Mouse (Mus musculus) hindbrain, embryonic 10.5 days (tissue): ENCODE results near the gene Rai14. TPM values are rescaled to one million over a fixed set of nuclear protein-coding genes. Genes with fewer than 3 reads are reported as not detected.
A peak's percentile ranks its signal among the peaks of the same experiment; 100 is the strongest.

Experiments
- DNase-seq: peaks from one replicate; pipeline ENCODE4 v3.0.0-alpha.2; 2017; ENCODE audit warnings: low spot score
- H3K27ac ChIP-seq: fragments of 300-500 bp; sonication (generic); 2 replicates; pipeline ENCODE4 v1.5.1; 2016; ENCODE audit warnings: mild to moderate bottlenecking, moderate library complexity
- H3K27me3 ChIP-seq: fragments of 300-500 bp; sonication (generic); 2 replicates; pipeline ENCODE4 v1.6.1; 2016; ENCODE audit warnings: mild to moderate bottlenecking; ENCODE audit not compliant: poor library complexity, insufficient read depth, severe bottlenecking
- H3K36me3 ChIP-seq: fragments of 300-500 bp; sonication (generic); 2 replicates; pipeline ENCODE4 v1.6.1; 2016; ENCODE audit warnings: mild to moderate bottlenecking, moderate library complexity
- H3K4me1 ChIP-seq: fragments of 300-500 bp; sonication (generic); replicated peaks from 2 replicates; pipeline ENCODE4 v1.6.1; 2016; ENCODE audit warnings: mild to moderate bottlenecking
- H3K4me3 ChIP-seq: fragments of 300-500 bp; sonication (generic); 2 replicates; pipeline ENCODE4 v1.5.1; 2016; ENCODE audit warnings: mild to moderate bottlenecking, moderate library complexity
- H3K9me3 ChIP-seq: fragments of 300-500 bp; sonication (generic); 2 replicates; pipeline ENCODE4 v1.6.1; 2016; ENCODE audit warnings: mild to moderate bottlenecking, moderate library complexity
- WGBS: fragments of 180-500 bp; shearing (Covaris S2); methylation state at CpG from one replicate; pipeline ENCODE4 v1.1.7; 2016; 5-methylcytosine and 5-hydroxymethylcytosine counted together
- polyA plus RNA-seq: library from polyadenylated mRNA; unstranded; fragments of >200 nt; fragmentation: Nextera tagmentation; extraction: Ambion mirVana; gene quantifications from 2 replicates; pipeline ENCODE4 v1.2.1, GENCODE M21; 2016

Gene Rai14
- polyA plus RNA-seq, 1 experiment from 2014 or later: 72.2 TPM

DNA sequence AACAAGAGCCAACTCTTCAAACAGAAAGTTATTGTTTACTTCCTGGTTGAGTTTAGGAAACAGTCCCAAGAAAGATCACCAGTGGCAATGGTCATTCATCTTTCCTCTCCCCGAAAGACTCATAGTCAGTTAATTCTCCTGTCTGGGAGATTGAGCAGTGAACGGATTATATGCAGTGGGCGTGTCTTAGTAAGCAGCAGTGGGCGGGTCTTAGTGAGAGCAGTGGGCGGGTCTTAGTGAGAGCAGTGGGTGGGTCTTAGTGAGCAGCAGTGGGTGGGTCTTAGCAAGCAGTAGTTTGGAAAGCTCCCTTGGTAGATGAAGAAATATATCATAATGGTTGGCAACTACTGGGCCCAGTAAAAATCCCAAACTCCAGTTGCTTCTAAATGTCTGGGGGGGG, 38.6 kb downstream of the Rai14 start:
- Histone ChIP-seq H3K4me3 (no peak overlapping the region), H3K27ac (no peak overlapping the region), H3K36me3 (peaks cover 48% of the 10 kb centered on the region), H3K9me3 (no peaks in the 10 kb centered on the region), H3K27me3 (no peaks in the 10 kb centered on the region), H3K4me1 (peaks cover 22% of the 10 kb centered on the region)
- 88% methylated on average over 5 of the region's 5 CpGs for WGBS
- no peak for DNase-seq

DNA sequence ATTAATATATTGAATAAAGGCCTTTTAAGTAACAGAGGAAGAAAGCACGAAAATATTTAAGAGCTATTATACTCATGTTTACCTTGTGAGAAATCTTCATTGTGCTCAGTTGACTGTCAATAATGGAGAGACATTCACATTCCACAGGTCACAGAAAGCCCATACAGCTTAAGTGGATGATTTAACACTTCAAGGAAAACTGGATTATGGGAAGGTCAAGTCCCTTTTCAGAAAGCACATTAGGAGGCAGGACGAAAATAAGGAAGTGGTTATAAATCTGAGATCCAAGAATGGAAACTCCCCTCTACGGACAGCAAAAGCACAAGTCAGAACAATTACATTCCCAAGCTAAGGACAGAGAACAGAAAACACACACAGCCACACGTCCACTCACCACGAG, 41.5 kb downstream of the Rai14 start:
- 86% methylated on average over 5 of the region's 5 CpGs for WGBS

DNA sequence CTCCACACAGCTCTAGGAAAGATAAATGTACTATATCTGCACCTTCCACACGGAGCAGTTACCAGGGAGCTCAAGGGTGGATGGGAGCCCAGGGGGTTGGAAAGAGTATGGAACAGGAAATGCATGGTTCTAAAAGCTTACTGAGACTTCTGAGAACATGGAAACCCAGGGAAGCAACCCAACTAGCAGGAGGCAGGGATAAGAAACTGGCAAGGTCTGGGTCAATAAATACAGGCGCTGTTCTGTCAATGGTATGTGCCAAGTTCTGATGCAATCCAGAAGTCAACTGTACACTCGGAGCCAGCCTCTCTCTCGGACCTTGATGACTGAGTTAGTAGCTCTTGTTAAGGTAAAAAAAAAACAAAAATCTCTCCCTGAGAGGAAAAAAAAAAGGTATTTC, 42.6 kb downstream of the Rai14 start:
- Histone ChIP-seq H3K4me1 (peaks cover 31% of the 10 kb centered on the region), H3K27me3 (no peaks in the 10 kb centered on the region), H3K9me3 (no peaks in the 10 kb centered on the region), H3K27ac (no peak overlapping the region), H3K36me3 (peaks cover 34% of the 10 kb centered on the region), H3K4me3 (no peak overlapping the region)
- 89% methylated on average over 4 of the region's 4 CpGs for WGBS
- no peak for DNase-seq

More for the DNA sequence above, 41.5 kb downstream of the Rai14 start:
- Histone ChIP-seq H3K27ac (no peak overlapping the region), H3K36me3 (peaks cover 34% of the 10 kb centered on the region), H3K4me3 (no peak overlapping the region), H3K9me3 (no peaks in the 10 kb centered on the region), H3K27me3 (no peaks in the 10 kb centered on the region), H3K4me1 (peaks cover 31% of the 10 kb centered on the region)
- no peak for DNase-seq

DNA sequence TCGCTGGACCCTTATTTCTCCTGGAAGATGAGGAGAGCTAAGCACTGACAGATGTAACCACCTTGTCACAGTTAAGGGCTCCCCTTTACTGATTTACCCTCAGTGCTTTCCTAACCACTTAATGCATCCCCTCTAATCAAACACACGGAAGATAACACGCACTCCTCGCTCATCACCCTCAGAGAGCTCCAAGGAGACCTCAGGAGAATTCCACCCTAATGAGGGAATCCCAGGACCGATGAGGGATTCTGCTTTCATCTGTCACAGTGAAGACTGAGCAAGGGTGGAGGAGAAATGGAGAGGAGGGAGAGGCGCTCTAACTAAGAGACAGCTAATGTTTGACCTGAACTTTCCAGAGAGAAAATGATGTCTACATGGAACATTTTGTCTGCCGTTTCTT, 44.3 kb downstream of the Rai14 start:
- Histone ChIP-seq H3K36me3 (peaks cover 23% of the 10 kb centered on the region), H3K9me3 (no peaks in the 10 kb centered on the region), H3K27me3 (no peaks in the 10 kb centered on the region), H3K4me3 (no peak overlapping the region), H3K27ac (no peak overlapping the region), H3K4me1 (peaks cover 31% of the 10 kb centered on the region)
- DNase-seq: no peak
- 75% methylated on average over 7 of the region's 7 CpGs for WGBS

DNA sequence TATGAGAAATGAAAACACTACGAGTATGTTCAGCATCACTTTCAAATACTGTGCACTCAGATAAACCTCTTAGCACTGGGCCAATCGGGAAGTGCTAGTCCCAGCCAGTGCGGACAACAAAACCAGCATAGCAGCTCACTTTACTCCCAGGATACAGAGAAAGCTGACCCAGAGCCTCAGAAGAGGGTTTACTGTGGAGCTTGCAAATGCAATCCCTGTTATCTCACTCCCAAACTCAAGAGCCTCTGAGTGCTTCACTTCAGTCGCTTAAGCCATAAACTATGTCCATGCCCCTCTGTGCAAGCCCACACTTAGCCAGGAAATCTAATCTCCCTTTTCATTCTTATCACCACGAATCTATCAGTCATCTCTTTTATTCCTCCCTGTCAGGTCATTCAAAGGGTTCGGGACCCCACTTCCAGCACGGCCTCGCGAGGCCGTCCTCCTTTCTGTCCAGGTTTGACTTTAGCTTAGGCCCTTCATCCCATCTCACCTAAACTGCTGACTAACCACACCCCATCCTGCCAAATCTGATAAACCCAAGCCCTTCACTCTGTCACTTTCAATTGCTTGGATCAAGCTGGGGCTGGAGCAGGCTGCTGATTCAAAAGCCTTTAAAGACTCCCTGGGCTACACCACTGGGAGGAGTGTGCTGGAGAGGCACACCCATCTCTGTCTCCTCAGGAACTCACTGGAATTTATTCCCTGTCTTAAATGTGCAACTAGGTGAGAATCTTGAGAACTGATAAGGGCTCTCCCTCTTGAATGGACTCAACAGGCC, 46.1 kb downstream of the Rai14 start:
- Histone ChIP-seq H3K27ac (no peak overlapping the region), H3K27me3 (no peaks in the 10 kb centered on the region), H3K4me1 (peaks cover 31% of the 10 kb centered on the region; the same call in 1 of the 2 replicates), H3K4me3 (no peak overlapping the region), H3K9me3 (no peaks in the 10 kb centered on the region), H3K36me3 (peaks cover 22% of the 10 kb centered on the region)
- 68% methylated on average over 10 of the region's 10 CpGs for WGBS
- no peak for DNase-seq

DNA sequence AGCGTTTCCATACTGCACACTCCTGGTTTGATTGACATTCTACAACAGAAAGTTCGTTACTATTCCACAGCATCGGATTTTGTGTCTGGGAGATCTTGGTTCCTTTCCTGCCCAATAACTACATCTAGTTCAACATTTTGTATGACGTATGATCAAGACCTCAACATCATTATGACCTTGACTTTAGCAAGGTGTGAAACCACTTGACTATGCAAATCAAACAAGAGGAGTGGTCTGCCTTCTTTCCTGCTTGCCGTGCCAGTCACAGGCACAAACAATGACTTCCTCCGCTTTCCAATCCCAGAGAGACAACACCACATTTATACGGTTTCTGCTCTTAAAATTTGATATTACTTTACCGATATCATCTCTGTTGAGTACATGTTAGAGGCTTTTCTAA, 48.6 kb downstream of the Rai14 start:
- H3K27ac ChIP-seq: no peak overlapping the region
- DNase-seq: no peak
- WGBS: 88% methylated on average over 8 of the region's 8 CpGs
- no peak overlapping the region for H3K4me3 ChIP-seq
- no peaks in the 10 kb centered on the region for H3K27me3 ChIP-seq
- peaks cover 36% of the 10 kb centered on the region for H3K4me1 ChIP-seq
- peaks cover 11% of the 10 kb centered on the region for H3K36me3 ChIP-seq
- no peaks in the 10 kb centered on the region for H3K9me3 ChIP-seq

DNA sequence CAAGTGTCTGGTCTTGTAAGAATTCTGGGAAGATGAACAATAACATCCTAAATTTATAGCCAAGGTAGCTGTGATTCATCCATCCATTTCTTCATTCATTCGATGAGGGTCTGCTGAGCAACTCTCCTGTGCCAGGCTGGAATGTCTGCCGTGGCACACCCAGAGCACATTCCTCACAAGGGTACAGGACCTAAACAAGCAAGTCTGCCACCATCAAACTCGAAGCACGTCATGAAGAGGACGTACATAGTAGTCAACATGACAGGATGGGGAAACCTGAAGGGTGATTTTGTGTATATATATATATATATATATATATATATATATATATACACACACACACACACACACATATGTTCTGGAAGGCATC, 49.9 kb downstream of the Rai14 start:
- Histone ChIP-seq H3K9me3 (no peaks in the 10 kb centered on the region), H3K27ac (no peak overlapping the region), H3K4me3 (no peak overlapping the region), H3K4me1 (peaks cover 35% of the 10 kb centered on the region), H3K27me3 (no peaks in the 10 kb centered on the region), H3K36me3 (peaks cover 18% of the 10 kb centered on the region)
- WGBS: 84% methylated on average over 5 of the region's 5 CpGs
- no peak for DNase-seq

DNA sequence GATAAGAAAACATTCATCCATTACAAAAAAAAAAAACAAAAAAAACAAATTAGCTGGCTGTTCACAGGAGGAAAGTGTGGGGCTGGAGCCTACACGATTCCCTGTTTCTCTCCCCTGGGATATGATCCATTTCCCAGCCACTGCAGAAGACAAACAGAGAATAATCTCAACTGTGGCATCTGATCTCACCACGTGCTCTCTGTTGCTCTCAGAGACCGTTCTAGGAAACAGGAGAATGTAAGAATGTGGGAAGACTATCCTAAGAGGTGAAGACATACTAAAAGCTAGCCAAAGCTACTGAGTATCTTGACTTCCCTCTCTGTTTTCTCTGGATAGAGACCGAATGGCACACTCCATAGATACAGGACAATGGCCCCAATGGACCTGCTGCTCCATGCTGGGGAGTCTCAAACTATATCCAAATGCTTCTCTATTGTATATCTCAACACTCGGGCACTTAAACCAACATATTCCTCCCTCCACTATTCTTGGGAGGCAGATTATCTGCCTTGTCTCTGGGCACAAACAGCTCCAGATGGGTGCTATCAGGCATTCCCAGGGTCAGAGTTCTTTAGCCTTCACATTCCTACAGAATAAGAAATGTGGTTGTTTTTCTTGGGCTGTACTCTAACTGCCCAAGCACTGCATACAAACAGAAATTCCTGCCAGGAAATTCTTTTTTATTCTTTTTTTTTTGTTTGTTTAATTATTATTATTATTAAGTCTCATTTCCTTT, 50.5 kb downstream of the Rai14 start:
- no peak for DNase-seq
- H3K4me1 ChIP-seq: peaks cover 32% of the 10 kb centered on the region
- H3K27me3 ChIP-seq: no peaks in the 10 kb centered on the region
- H3K9me3 ChIP-seq: no peaks in the 10 kb centered on the region
- no peak overlapping the region for H3K4me3 ChIP-seq
- peaks cover 24% of the 10 kb centered on the region for H3K36me3 ChIP-seq
- no peak overlapping the region for H3K27ac ChIP-seq
- WGBS: 69% methylated on average over 5 of the region's 5 CpGs

DNA sequence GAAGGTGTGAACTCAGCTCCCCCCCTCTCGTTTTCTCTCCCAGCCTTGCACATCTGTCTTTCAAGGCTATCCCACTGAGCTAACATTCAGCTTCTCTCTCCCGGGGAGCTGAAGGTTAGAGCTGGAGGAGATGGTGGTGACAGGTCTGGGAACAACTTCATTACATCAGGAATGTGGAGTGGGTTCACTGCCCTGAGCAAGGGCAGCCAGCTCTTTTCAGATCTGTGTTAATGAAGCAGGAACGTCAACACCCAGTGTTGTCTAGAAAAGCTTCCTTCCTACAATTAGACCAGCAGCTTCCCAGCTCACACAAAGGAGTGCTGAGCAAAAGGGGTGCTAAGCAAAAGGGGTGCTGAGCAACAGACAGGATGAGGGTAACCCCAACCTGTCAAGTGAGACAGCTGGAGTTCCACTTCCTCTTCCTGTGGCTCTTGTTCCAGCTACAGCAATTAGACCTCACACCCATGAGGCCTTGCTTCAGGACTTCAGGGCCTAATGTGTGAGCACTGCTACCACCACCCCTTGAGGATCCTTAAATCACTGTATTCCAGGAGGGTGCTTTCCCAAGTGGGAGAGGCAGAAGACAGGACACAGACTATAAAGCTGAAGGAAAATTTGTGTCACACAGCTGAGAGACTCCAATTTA, 52.3 kb downstream of the Rai14 start:
- H3K4me1 ChIP-seq: peaks cover 22% of the 10 kb centered on the region
- H3K36me3 ChIP-seq: peaks cover 36% of the 10 kb centered on the region
- no peak overlapping the region for H3K27ac ChIP-seq
- WGBS: 41% methylated on average over 3 of the region's 3 CpGs
- H3K27me3 ChIP-seq: no peaks in the 10 kb centered on the region
- no peak for DNase-seq
- no peaks in the 10 kb centered on the region for H3K9me3 ChIP-seq
- H3K4me3 ChIP-seq: no peak overlapping the region

DNA sequence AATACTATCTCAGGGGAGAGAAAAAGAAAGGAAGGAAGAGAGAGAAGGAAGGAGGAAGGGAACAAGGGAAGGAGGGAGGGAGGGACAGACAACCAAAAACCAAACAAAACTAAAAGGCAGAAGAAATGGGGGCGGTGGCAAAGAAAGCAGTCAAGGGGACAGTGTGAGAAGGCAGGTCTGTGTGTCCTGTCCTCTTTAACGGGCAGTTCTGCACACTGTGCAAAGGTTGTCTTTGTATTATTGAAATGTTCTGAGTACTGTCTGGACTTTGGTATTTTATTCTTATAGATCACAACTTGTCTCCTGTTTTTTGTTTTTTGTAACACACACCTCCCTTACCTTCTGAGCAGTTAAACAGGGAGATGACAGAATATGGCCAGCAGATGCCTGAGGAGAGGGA, 55.6 kb downstream of the Rai14 start:
- DNase-seq: no peak
- no peaks in the 10 kb centered on the region for H3K27me3 ChIP-seq
- H3K36me3 ChIP-seq: peaks cover 45% of the 10 kb centered on the region
- H3K27ac ChIP-seq: no peak overlapping the region
- H3K4me1 ChIP-seq: peaks cover 42% of the 10 kb centered on the region
- WGBS: 95% methylated on average over 2 of the region's 2 CpGs
- no peak overlapping the region for H3K4me3 ChIP-seq
- H3K9me3 ChIP-seq: 0 out of 2 replicates have a peak, but pooled peaks cover 2% of the 10 kb centered on the region

DNA sequence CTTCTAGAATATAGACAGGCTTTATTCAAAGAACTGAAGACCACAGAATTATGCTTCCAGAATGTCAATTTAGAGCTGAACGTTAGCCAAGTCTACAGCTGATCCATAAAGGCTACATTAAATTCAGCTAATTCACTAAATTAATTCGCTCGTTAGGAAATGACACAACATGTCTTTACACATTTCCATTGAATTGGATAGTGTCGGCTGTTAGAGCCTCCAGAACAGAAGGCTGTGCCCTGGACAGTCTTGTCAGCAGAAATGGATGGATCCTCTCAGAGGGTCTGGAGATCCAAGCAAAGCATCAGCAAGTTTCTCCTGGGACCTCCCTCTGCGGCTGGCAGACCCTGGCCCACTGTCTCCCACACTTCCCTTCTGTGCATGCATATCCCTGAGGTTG, 58.3 kb downstream of the Rai14 start:
- H3K4me3 ChIP-seq: no peak overlapping the region
- DNase-seq: no peak
- 86% methylated on average over 5 of the region's 5 CpGs for WGBS
- H3K4me1 ChIP-seq: peaks cover 26% of the 10 kb centered on the region
- no peaks in the 10 kb centered on the region for H3K27me3 ChIP-seq
- 0 out of 2 replicates have a peak, but pooled peaks cover 2% of the 10 kb centered on the region for H3K9me3 ChIP-seq
- H3K27ac ChIP-seq: peak overlapping the region; percentile 59
- peaks cover 40% of the 10 kb centered on the region for H3K36me3 ChIP-seq

DNA sequence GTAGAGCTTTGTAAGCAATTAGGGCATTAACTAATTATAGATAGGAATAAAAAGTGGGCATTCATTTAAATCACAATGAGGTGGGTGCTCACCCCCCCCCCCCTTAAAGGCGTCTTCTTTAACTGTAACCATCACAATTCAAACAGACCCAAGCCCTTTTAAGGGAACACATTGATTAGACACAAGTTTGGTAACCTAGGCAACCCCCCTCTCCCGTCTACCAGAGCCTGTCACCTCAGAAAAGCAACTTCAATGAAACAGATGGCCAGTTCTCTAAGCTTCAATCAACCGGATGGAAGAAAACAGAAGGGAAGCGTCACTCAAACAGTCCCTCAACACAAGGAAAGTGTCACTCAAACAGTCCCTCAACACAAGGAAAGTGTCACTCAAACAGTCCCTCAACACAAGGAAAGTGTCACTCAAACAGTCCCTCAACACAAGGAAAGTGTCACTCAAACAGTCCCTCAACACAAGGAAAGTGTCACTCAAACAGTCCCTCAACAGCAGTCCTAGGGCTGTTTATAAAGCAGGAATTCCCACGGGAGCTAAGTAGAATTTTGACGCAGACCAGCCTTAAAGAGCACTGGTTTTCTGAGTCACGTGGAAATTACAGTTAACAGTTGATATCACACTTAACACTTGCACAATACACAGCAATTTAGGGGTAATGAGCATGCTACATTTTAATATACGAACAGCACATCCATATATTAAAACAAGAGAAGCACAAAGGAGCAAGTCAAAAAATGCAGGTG, 59.1 kb downstream of the Rai14 start:
- peaks cover 23% of the 10 kb centered on the region for H3K4me1 ChIP-seq
- WGBS: 27% methylated on average over 8 of the region's 8 CpGs
- H3K36me3 ChIP-seq: peaks cover 32% of the 10 kb centered on the region
- H3K27me3 ChIP-seq: no peaks in the 10 kb centered on the region
- H3K9me3 ChIP-seq: 0 out of 2 replicates have a peak, but pooled peaks cover 2% of the 10 kb centered on the region
- H3K27ac ChIP-seq: peak overlapping the region; percentile 50
- DNase-seq: peak; percentile 58
- H3K4me3 ChIP-seq: no peak overlapping the region
